Comparison of ENCODE assay signal across 9 mouse cellular contexts in the genomic region with DNA sequence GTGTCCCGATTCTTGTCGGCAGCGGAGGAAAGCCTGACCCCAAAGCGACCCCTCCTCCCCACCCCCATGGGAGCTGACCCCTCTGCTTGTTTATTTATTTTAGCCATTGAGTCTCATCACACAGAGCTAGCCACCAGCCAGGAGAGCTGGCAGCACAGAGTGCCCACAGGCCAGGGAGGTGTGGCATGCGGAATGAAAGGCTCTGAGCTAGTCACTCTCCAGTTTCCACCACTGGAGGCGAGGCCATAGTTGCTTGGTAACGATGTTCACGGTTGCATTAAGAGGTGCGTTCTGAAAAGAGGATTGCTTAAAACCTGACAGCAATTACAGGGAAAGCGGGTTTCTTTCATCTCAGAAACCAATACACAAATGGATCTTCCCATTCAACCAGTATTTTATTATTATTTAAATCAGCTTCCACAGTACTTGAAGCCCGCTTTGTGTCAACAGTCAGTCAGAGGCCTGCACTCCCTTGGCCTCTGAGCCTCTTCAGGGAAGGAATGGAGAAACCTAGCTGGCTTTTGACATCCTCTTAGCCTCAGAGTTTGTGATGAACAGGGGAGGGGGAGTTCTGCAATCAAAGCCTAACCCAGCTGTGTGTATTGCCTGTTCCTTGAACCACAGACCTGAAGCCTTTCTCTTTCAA.
A peak's percentile ranks its signal among the peaks of the same experiment; 100 is the strongest.
DNase-seq lines count a peak whose midpoint lies in the region; ATAC-seq and TF ChIP-seq lines count a peak whose summit lies in the region.
"Had no signal": no experiment of that assay in that cellular context is flagged by ENCODE, and none has a peak within 500 bp of the region (broad histone marks: within the 10 kb centered on the region; RNA-seq: fewer than 3 reads in every experiment).

No protein-coding gene starts in this region.

- H3K36me3 ChIP-seq in forebrain, embryonic 12.5 days (replicated peaks): no peaks in the 10 kb centered on the region
- H3K36me3 ChIP-seq in thymus, adult 2 months (ENCODE audit: control insufficient read depth, insufficient read depth, low read length): no peaks in the 10 kb centered on the region
- H3K36me3 ChIP-seq: limb, embryonic 12.5 days had no signal

- peaks cover 26% of the 10 kb centered on the region; the same call in 1 of the 2 replicates for H3K27me3 ChIP-seq in forebrain, embryonic 12.5 days
- no peaks in the 10 kb centered on the region for H3K27me3 ChIP-seq in thymus, adult 2 months (ENCODE audit: control insufficient read depth, insufficient read depth, low read length)

- no peak overlapping the region for H3K9ac ChIP-seq in forebrain, embryonic 12.5 days
- H3K9ac ChIP-seq: limb, embryonic 12.5 days had no signal

- no peak for TF ChIP-seq CTCF in thymus, adult 2 months (IDR thresholded peaks at IDR 0.05; ENCODE audit: borderline replicate concordance, control insufficient read depth, extremely low read depth, insufficient read depth, low read length, poor library complexity)

- 7% methylated on average over 11 of the region's 11 CpGs for WGBS in forebrain, embryonic 12.5 days
- 34% methylated on average over 11 of the region's 11 CpGs for WGBS in thymus, adult 2 months

- DNase-seq in frontal cortex, adult 2 months (ENCODE audit: extremely low spot score in 1 of 2, low spot score in 1 of 2): peak; percentile 3 to 30
- peak; percentile 12 for DNase-seq in Muller cell, postnatal 12 days (ENCODE audit: inconsistent ontology term)
- peak; percentile 65 for DNase-seq in mesoderm, embryonic 11.5 days (ENCODE audit: low read depth, low spot score)
- DNase-seq in spleen, postnatal 14 days (ENCODE audit: low spot score in 2 of 2): no peak
- DNase-seq in thymus, adult 2 months: no peak
- DNase-seq in natural killer cell, adult 2 months (ENCODE audit: low spot score in 2 of 2): no peak

- H3K4me2 ChIP-seq in forebrain, embryonic 12.5 days: 0 out of 2 replicates have a peak overlapping the region, but pooled peaks have one; percentile 21
- H3K4me2 ChIP-seq: limb, embryonic 12.5 days had no signal

- peak overlapping the region; percentile 31; the same call in 1 of the 2 replicates for H3K27ac ChIP-seq in forebrain, embryonic 12.5 days
- H3K27ac ChIP-seq in thymus, adult 2 months (ENCODE audit: control insufficient read depth, insufficient read depth, low read length): no peak overlapping the region
- H3K27ac ChIP-seq: limb, embryonic 12.5 days had no signal

- no peak overlapping the region for H3K4me3 ChIP-seq in forebrain, embryonic 12.5 days (replicated peaks)
- H3K4me3 ChIP-seq in thymus, adult 2 months (ENCODE audit: control insufficient read depth, insufficient read depth, low read length): no peak overlapping the region
- H3K4me3 ChIP-seq: limb, embryonic 12.5 days had no signal

- peaks cover 24% of the 10 kb centered on the region for H3K4me1 ChIP-seq in forebrain, embryonic 12.5 days
- H3K4me1 ChIP-seq in thymus, adult 2 months (replicated peaks; ENCODE audit: control insufficient read depth, insufficient read depth, low read length): no peaks in the 10 kb centered on the region

- no peak for TF ChIP-seq POLR2A in thymus, adult 2 months (IDR thresholded peaks at IDR 0.05; ENCODE audit: control insufficient read depth, extremely low read depth, insufficient read depth, low read length, poor library complexity)

- no peak for ATAC-seq in frontal cortex, adult (ENCODE audit: low TSS enrichment)
- ATAC-seq in forebrain, embryonic 12.5 days (ENCODE audit: low FRiP score): peak; percentile 85

- no peaks in the 10 kb centered on the region for H3K9me3 ChIP-seq in forebrain, embryonic 12.5 days
- H3K9me3 ChIP-seq: limb, embryonic 12.5 days had no signal

Comparison
In these comparisons a context has a peak if more than half of its experiments do, and no peak if none do; other contexts are left out.
1. DNase-seq: peak in frontal cortex, adult 2 months (2 of 2), Muller cell, postnatal 12 days (single experiment) and mesoderm, embryonic 11.5 days (single experiment); none in spleen, postnatal 14 days (0 of 2), thymus, adult 2 months (single experiment) and natural killer cell, adult 2 months (0 of 2).